Mouse (Mus musculus) ES-E14 (cell line): ENCODE data around the gene Cacna2d2. TPM values are rescaled to one million over a fixed set of nuclear protein-coding genes. Genes with fewer than 3 reads are reported as not detected.

Source experiments
- DNase-seq: peaks from one replicate; pipeline ENCODE4 v3.0.0-alpha.2; 2013; ENCODE audit warnings: low read depth, low spot score
- H3K27ac ChIP-seq: 2 replicates; pipeline ENCODE4 v1.5.1; 2012; ENCODE audit warnings: low read depth, mild to moderate bottlenecking, low read length, moderate library complexity, mixed read lengths; ENCODE audit not compliant: poor library complexity, insufficient read depth, severe bottlenecking
- H3K36me3 ChIP-seq: 2 replicates; pipeline ENCODE4 v1.6.1; 2012; ENCODE audit warnings: mild to moderate bottlenecking, low read length, moderate library complexity, mixed read lengths; ENCODE audit not compliant: control insufficient read depth, poor library complexity, insufficient read depth, severe bottlenecking
- H3K4me1 ChIP-seq, 2 experiments: fragments of 150-350 bp in 1 of 2; sonication (generic) in 1 of 2; 2 replicates each; pipeline ENCODE4 v1.6.1; 2012; ENCODE audit warnings: low read length in 2 of 2, mild to moderate bottlenecking in 1 of 2, mixed read lengths in 1 of 2; ENCODE audit not compliant: control insufficient read depth in 2 of 2, insufficient read depth in 2 of 2, poor library complexity in 1 of 2
- H3K4me3 ChIP-seq, 2 experiments: fragments of 150-350 bp in 1 of 2; sonication (generic) in 1 of 2; 2 replicates each; pipeline ENCODE4 v1.5.1; 2012; ENCODE audit warnings: low read length in 2 of 2, low read depth in 1 of 2, mild to moderate bottlenecking in 1 of 2, mixed read lengths in 1 of 2; ENCODE audit not compliant: insufficient read depth in 1 of 2, poor library complexity in 1 of 2, severe bottlenecking in 1 of 2
- H3K9ac ChIP-seq: 2 replicates; pipeline ENCODE4 v1.6.1; 2012; ENCODE audit warnings: low read depth, mild to moderate bottlenecking, low read length, mixed read lengths; ENCODE audit not compliant: poor library complexity, insufficient read depth, severe bottlenecking
- H3K9me3 ChIP-seq: fragments of 150-350 bp; sonication (generic); 2 replicates; pipeline ENCODE4 v1.6.1; 2012; ENCODE audit warnings: low read depth, mild to moderate bottlenecking, low read length; ENCODE audit not compliant: control insufficient read depth, insufficient read depth
- CHD2 ChIP-seq: IDR thresholded peaks from 2 replicates; pipeline ENCODE4 v1.6.1; 2014; ENCODE audit warnings: mild to moderate bottlenecking, low read depth, low read length, inconsistent platforms
- HCFC1 ChIP-seq: IDR thresholded peaks from 2 replicates; pipeline ENCODE4 v1.6.1; 2012; ENCODE audit warnings: low read length, inconsistent platforms, borderline replicate concordance; ENCODE audit not compliant: insufficient read depth
- MAFK ChIP-seq: IDR thresholded peaks from 2 replicates; pipeline ENCODE4 v1.6.1; 2014; ENCODE audit warnings: mild to moderate bottlenecking, low read depth, low read length, inconsistent platforms; ENCODE audit not compliant: insufficient read depth
- ZC3H11A ChIP-seq: IDR thresholded peaks from 2 replicates; pipeline ENCODE4 v1.6.1; 2012; ENCODE audit warnings: low read depth, mild to moderate bottlenecking, inconsistent platforms, low read length, borderline replicate concordance
- ZNF384 ChIP-seq: IDR thresholded peaks from 2 replicates; pipeline ENCODE4 v1.6.1; 2012; ENCODE audit warnings: low read depth, low read length, inconsistent platforms
- in situ Hi-C, 2 experiments: fragments of 600-800 bp; cut with MboI; formaldehyde crosslinking; loops; one replicate each; pipeline ENCODE4 v1.15.1; 2025; ENCODE audit warnings: low sequenced_read_pairs in 2 of 2, inconsistent platforms in 1 of 2; ENCODE audit not compliant: unreplicated experiment in 2 of 2
- total RNA-seq: library from RNA; depleted of rRNA; stranded (reverse); fragments of 300-350 nt; gene quantifications from 2 replicates; pipeline ENCODE4 v1.2.3, GENCODE M21; 2012

Cacna2d2 gene
- total RNA-seq, 1 experiment = 0.85 TPM

GRCm38 (mm10) chr9:107569270-107569669 is 169.9 kb downstream of the Cacna2d2 start:
- Histone ChIP-seq H3K9ac (peak overlapping the region; percentile 80), H3K4me3 (peak overlapping the region; percentile 67 to 81), H3K36me3 (peaks cover 21% of the 10 kb centered on the region), H3K27ac (no peak overlapping the region), H3K9me3 (no peaks in the 10 kb centered on the region), H3K4me1 (peaks cover 0 to 25% of the 10 kb centered on the region in 2 experiments; a peak in 3 of 4 replicates)
- TF ChIP-seq ZNF384 = no peak
- TF ChIP-seq ZC3H11A = no peak
- DNase-seq = no peak
- in situ Hi-C loops = no loop called here

- no peak for TF ChIP-seq HCFC1
- TF ChIP-seq MAFK = no peak
- TF ChIP-seq ZNF384 = no peak
- DNase-seq = no peak
- in situ Hi-C loops = no loop called here
- peak overlapping the region; percentile 80; the same call in 1 of the 2 replicates for H3K9ac ChIP-seq
- no peak overlapping the region for H3K27ac ChIP-seq
- H3K4me1 ChIP-seq = peaks cover 0 to 21% of the 10 kb centered on the region in 2 experiments; a peak in 3 of 4 replicates
- H3K4me3 ChIP-seq = peak overlapping the region; percentile 67 to 81
- peaks cover 20% of the 10 kb centered on the region for H3K36me3 ChIP-seq
- H3K9me3 ChIP-seq = no peaks in the 10 kb centered on the region
Observed at GRCm38 (mm10) chr9:107570016-107570415, 170.6 kb downstream of the Cacna2d2 start.

DNA sequence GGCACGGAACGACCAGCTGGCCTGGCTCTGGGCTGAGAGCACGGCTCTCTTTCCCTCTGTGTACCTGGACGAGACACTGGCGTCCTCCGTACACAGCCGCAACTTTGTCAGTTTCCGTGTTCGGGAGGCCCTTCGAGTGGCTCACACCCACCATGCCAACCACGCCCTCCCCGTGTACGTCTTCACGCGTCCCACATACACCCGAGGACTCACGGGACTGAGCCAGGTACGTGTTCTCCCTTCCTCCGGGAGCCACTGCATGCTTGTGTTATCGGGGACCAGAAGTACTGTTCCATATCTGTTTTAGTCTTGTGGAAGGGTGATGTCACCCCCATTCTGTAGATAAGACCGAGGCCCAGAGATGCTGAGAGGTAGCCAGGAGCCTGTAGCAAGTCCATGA is 171.4 kb downstream of the Cacna2d2 start:
- Histone ChIP-seq H3K4me3 (peak overlapping the region; percentile 67 to 81; a peak in 1 of 4 replicates), H3K9ac (no peak overlapping the region; the same call in 1 of the 2 replicates), H3K4me1 (peaks cover 0 to 23% of the 10 kb centered on the region in 2 experiments; a peak in 3 of 4 replicates), H3K27ac (no peak overlapping the region), H3K9me3 (no peaks in the 10 kb centered on the region), H3K36me3 (peaks cover 17% of the 10 kb centered on the region)
- TF ChIP-seq ZNF384 (no peak), CHD2 (no peak), HCFC1 (no peak), ZC3H11A (no peak), MAFK (no peak)
- in situ Hi-C loops = no loop called here
- DNase-seq = no peak

DNA sequence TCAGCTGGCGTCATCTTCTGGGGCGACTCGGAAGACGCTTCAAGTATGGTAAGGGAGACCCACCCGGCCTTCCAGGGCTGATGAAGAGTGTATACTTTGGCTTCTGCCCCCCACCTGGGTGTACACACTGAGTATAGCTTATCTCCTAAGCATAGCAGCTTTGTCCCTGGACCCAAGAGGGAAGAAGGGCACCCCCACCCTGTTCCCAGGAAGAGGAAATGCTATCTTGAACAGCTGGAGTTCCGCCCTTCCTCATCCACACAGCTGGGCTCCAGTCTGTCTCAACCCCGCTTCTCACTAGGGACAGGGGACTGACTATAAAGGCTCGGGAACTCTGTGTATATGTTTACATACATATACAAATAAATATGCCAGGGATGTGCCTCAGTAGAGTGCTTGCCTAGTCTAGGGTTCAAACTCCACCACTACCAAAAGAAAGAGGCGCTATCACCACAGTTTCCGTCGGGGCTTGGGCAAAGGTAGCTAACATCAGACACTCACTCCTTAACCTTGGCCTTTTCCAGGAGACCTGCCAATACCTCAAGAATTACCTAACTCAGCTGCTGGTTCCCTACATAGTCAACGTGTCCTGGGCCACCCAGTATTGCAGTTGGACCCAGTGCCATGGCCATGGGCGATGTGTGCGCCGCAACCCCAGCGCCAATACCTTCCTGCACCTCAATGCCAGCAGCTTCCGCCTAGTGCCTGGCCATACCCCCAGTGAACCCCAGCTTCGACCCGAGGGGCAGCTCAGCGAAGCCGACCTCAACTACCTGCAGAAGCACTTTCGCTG is 172.3 kb downstream of the Cacna2d2 start:
- Histone ChIP-seq H3K9ac (no peak overlapping the region), H3K27ac (no peak overlapping the region), H3K36me3 (peaks cover 17% of the 10 kb centered on the region), H3K4me3 (no peak overlapping the region), H3K9me3 (no peaks in the 10 kb centered on the region), H3K4me1 (peaks cover 0 to 28% of the 10 kb centered on the region in 2 experiments; a peak in 3 of 4 replicates)
- DNase-seq = no peak
- in situ Hi-C loops = no loop called here
- TF ChIP-seq MAFK (no peak), CHD2 (no peak), ZNF384 (no peak), ZC3H11A (no peak), HCFC1 (no peak)

- Histone ChIP-seq H3K36me3 (peaks cover 17% of the 10 kb centered on the region), H3K4me1 (peaks cover 0 to 28% of the 10 kb centered on the region in 2 experiments; a peak in 3 of 4 replicates), H3K27ac (no peak overlapping the region), H3K9me3 (no peaks in the 10 kb centered on the region), H3K9ac (no peak overlapping the region), H3K4me3 (no peak overlapping the region)
- in situ Hi-C loops = no loop called here
- TF ChIP-seq CHD2 = no peak
- no peak for DNase-seq
Observed at GRCm38 (mm10) chr9:107572327-107572662, 172.9 kb downstream of the Cacna2d2 start.
